Mouse (Mus musculus): ENCODE measurements at regions not wholly inside any gene's neighbourhood (a gene's known extent, or its start where the extent isn't known, plus 50 kb on each side); places are given as distances from the start of the nearest gene placed in this dataset.

- no peak for DNase-seq
Measured at GRCm38 (mm10) chr4:84056863-84057502, 531.6 kb downstream of the Ccdc171 start.

DNA sequence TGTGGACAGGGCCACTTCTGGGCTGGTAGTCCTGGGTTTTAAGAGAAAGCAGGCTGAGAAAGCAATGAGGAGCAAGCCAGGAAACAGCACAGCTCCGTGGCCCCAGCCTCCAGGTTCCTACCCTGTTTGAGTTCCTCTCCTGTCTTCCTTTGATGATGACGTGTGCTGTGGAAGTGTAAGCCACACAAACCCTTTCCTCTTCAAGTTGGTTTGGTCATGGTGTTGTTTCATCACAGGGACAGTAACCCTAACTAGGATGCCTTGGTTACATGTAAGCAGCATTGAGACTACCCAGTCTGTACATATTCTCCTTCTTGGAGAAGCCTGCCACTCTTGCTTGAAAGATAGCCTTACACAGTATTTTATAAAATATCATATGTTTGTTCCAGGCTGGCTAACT, 534.8 kb downstream of the Ccdc171 start:
- DNase-seq: no peak

- DNase-seq: no peak
Measured at GRCm38 (mm10) chr4:84063755-84064154, 538.4 kb downstream of the Ccdc171 start.

DNA sequence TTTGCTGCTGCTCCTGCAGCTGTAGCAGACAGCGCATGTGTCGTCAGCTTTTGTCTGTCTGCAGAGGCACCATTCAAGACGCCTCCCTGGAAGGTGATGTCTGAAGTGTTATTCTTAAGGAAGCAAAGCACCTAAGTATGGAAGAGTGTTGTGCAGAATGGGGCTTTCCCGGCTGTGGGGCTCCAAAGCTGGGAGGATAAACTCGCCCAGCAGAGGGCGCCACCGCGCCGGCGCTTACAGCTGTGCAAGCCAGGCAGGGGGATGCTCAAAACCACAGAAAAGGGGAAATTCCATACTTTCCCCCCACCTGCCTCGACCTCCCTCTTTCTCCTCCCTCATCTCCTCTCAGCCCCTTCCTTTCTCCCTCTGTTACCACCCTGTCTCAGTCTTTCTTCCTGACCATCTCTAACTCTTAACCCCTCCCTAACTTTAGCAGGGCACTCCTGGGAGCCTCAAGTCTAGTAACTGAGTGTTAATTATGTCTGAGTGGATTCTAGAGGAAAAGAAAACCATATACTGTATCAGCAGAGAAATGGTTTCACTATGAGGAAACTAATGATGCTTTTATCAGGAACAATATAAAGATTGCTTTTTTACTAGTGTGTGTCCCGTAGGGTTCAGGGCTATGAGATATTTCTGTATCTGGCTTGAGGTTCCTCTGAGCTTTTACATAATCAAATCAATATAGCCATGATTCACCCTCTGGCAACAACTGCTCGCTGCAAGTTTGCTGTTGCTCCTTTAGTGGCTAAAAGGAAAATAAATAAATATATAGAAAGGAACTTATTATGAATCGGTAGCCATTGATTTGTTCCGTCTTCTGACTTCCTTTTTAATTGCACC, 539.5 kb downstream of the Ccdc171 start:
- peak; percentile 9 for DNase-seq

DNA sequence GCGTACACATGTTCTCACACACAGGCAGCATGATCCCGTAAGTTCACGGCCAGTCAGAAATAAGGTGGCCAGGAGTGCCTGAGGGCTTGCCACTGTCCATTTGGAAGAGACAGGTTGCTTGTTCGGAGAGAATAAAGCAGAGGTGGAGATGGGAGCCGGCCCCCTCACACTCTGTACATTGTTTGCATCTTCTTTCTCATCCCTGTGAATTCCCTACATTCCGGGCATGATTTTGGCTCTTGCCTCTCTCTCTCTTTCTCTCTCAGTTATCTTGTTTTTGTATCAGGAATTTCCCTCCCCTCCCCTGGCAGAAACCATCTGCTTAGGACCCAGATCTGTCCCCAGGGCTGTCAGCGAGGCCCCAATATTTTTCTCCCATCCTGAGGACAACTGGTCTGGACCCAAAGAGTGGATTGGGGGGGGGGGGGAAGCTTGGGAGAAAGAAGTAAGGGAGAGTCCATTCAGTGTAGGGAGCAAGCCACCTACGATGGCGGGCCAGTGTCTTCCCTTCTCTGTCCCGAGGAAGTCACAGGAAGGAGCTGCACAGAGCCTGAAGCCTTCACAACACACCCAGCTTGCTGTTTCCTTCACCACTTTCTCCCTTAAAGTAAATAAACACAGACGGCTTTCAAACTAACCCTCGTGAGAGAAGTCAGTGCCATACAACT, 540.2 kb downstream of the Ccdc171 start:
- DNase-seq: no peak

- no peak for DNase-seq
Measured at GRCm38 (mm10) chr4:84067931-84068575, 542.7 kb downstream of the Ccdc171 start.

- no peak for DNase-seq
Measured at GRCm38 (mm10) chr4:84068947-84069663, 543.8 kb downstream of the Ccdc171 start.

DNA sequence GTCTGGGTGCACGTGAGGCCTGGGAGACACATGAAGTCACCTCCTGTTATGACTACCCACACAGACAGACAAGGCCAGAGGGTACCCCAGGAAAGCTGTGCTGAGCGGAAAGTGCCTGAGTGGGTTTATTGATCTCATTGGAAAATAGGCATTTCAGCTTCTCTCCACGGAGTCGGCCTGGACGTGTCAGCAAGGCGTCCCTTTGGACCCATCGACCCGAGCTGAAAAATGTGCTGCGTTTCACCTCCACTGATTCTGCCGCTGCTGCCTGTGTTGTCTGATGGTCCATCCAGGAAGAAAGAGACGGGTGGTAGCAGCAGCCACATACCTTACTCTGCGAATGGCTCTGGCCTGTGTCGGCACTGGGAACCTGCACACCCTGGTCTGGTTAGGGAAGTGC, 544.3 kb downstream of the Ccdc171 start:
- DNase-seq: no peak

- no peak for DNase-seq
Measured at GRCm38 (mm10) chr4:84070089-84070488, 544.7 kb downstream of the Ccdc171 start.

- no peak for DNase-seq
Measured at GRCm38 (mm10) chr4:84072096-84072495, 546.8 kb downstream of the Ccdc171 start.

- no peak for DNase-seq
Measured at GRCm38 (mm10) chr4:84076526-84076925, 551.2 kb downstream of the Ccdc171 start.

DNA sequence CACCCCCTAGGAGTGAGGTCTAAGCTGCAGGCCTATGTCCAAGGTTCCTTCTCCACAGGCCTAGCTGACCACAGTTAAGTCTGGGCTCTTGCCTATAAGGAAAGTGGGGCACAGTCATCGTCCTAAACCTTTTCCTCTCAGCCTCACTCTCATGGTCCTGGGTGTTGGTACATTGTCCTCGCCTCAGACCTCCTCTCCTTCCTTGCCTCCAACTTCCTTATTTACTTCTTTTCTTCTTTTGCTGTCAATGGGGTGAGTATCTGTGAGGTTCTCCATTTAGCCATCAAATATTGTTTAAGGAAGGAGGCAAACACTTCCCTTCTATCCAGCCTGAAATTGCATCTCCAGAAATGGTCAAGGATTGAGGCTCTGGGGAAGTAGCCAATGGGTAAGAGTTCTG, 554.2 kb downstream of the Ccdc171 start:
- no peak for DNase-seq

- DNase-seq: no peak
Measured at GRCm38 (mm10) chr4:84081518-84081917, 556.2 kb downstream of the Ccdc171 start.

DNA sequence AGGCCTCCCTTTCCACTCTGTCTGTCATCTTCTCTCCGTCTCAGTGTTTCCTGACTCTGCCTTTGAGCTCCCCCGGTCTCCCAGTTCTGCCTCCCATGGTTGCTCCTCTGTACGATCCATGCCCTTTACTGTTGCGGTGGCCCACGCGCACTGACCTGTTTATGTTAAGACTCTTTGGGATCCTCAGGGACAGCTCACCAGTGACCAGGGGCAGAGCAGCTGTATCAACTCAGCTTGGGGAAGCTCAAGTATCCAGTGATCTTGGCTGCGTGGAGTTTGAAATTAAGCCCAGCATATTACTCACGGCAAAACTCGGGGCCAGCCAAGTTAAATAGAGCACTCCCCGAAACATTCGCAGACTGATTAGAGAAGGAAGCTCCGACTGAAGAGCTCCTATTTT, 562.8 kb downstream of the Ccdc171 start:
- DNase-seq: no peak

DNA sequence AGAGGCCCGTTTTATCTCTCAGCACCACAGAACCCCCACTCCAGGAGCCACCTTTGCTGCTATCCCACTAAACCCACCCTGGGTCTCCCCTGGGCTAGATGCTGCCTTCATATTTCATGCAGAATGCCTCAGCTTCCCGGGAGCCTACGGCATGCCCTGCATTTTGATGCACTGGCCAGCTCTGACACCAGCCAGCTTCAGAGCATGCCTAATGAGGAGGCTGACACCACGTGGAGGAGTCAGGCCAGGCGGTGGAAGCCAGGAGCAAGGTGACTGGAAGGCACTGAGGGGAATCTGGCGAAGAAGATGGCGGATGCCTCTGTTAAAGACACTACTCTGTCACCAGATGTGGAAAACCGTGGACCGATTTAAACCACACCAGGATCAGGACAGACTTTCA, 567.2 kb downstream of the Ccdc171 start:
- DNase-seq: no peak

GRCm38 (mm10) chr4:84095237-84095636, 569.9 kb downstream of the Ccdc171 start:
- no peak for DNase-seq

GRCm38 (mm10) chr4:84096081-84096480, 570.7 kb downstream of the Ccdc171 start:
- no peak for DNase-seq

DNA sequence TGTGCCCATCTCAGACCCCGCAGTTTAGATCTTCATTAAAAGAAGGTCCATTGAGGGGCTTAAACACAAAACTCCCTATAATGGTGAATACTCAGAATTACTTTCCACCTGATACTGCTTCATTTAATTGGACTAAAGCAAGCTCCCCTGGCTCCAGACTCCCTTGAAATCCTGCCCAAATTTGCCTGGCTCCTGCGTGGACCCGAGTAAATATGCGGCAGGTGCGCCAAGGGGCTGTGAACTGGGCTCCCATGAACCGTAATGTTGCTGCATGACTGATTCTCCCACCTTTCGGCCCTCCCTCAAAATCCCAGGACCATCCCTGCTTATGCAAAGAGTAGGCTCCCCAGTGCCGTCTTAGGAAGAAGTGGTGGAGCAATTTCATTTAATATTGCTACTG, 573.7 kb downstream of the Ccdc171 start:
- no peak for DNase-seq

- no peak for DNase-seq
Measured at GRCm38 (mm10) chr4:84101923-84102322, 573.2 kb downstream of the Bnc2 start.

DNA sequence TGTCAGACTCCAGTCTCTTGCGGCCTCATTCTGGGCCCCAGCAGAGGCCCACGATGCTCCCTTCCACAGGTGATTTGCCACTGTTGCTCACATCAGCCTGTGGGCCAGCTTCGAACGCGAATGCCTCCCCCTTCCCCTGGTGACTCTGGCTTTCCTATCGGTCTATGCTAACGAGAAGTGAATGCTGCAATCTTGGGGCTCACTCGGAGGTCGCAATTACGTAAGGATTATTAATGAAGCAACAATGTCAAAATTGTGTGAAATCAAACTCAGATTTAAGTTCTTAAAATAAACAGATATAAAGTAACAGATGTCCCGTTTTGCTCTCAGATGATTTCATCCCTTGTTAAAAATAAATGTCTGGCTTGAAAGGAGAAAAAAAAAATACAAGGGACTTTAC, 572.3 kb downstream of the Bnc2 start:
- DNase-seq: no peak

GRCm38 (mm10) chr4:84108592-84108991, 566.5 kb downstream of the Bnc2 start:
- no peak for DNase-seq

DNA sequence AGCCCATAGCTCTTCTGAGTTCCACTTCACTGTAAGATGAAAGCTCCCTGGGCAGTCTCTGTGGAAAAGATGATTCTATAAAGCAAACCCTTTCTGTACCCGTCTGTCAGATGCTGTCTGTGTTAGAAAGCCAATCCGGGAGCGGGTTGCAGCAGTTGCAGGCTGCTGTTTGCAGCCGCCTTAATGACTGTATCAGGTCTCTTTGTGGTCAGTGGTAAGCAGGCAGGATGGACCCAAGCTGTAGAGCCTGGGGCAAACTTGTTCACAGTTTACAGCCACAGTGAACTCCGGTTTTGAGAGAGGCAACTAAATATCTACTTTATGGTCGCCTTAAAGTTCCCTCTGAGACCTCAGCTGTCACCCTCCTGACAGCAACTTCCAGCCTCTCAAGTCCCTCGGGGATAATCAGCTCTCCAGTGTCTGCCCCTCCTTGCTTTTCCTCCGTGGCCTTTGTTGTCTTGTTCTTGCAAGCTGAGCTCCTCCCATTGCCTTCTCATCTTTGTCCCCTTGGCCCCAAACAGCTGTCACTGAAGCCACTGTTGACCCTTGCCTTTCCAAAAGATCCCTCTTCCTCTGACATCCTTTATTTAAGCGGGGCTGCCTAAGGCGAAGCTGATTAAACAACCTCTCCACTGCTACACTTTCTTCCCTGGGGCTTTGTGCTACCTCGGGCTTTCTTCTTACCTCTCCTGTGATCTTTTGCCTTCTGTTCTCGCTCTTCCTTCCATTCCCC, 565.1 kb downstream of the Bnc2 start:
- DNase-seq: no peak

Data from cerebellum, adult 9-11 months (tissue).